Mouse (Mus musculus) neutrophil, adult 83 days (primary cell): ENCODE results near the gene Fam69a. TPM values are rescaled to one million over a fixed set of nuclear protein-coding genes. Genes with fewer than 3 reads are reported as not detected.

Source experiments
- total RNA-seq, 2 experiments: library from RNA; stranded (reverse); gene quantifications; one replicate each; pipeline ENCODE4 v1.2.4; 2023

Gene Fam69a
- 10 to 100 TPM; 24.7 to 30.7 TPM for total RNA-seq

GRCm38 (mm10) chr5:107986967-107987834, at the start of gene Fam69a:
Fam69a (minus strand) TSS chr5:107987085.

GRCm38 (mm10) chr5:107900206-107901013, 86.5 kb downstream of the Fam69a start, which contains the start of gene Rpl5:
Rpl5 (plus strand) TSS chr5:107900502.

GRCm38 (mm10) chr5:107874561-107875260, 112.2 kb downstream of the Fam69a start, which contains the start of gene Evi5:
Evi5 (minus strand) TSS chr5:107875107.

Other genes with a start within 250 kb of the Fam69a start
- not detected for gene Ube2d2b, start 157.0 kb downstream of the Fam69a start, total RNA-seq
- 10 to 100 TPM; 44.1 to 44.2 TPM for gene Evi5, start 112.0 kb downstream of the Fam69a start, total RNA-seq
- 10 to 100 TPM; 34.9 to 36.8 TPM for gene Rpl5, start 86.6 kb downstream of the Fam69a start, total RNA-seq
- gene Mtf2, start 78.6 kb upstream of the Fam69a start, total RNA-seq, result 10 to 100 TPM; 31.6 to 32.5 TPM
- 10 to 100 TPM; 47.5 to 47.8 TPM for gene Tmed5, start 145.5 kb upstream of the Fam69a start, total RNA-seq
- 1 to 10 TPM; 4.7 to 5.4 TPM for gene Ccdc18, start 145.8 kb upstream of the Fam69a start, total RNA-seq